Mouse (Mus musculus) heart, embryonic 14.5 days (tissue): Measurements from ENCODE around the gene Pacsin3. TPM values are rescaled to one million over a fixed set of nuclear protein-coding genes. Genes with fewer than 3 reads are reported as not detected.
A peak's percentile ranks its signal among the peaks of the same experiment; 100 is the strongest.

Experiments used
- ATAC-seq: fragments of 200-750 bp; cut with Nextera tagmentation; 2 replicates; pipeline ENCODE4 v1.8.0; 2017; ENCODE audit warnings: low read depth, moderate TSS enrichment; ENCODE audit not compliant: insufficient number of reproducible peaks, insufficient read depth, low FRiP score
- H3K27ac ChIP-seq, 2 experiments: fragments of 200-500 bp in 1 of 2; fragments of 300-500 bp in 1 of 2; sonication (generic) in 1 of 2; replicated peaks in 1 of 2; 2 replicates each; pipeline ENCODE4 v1.5.1; 2012 to 2014; ENCODE audit warnings: low read depth in 2 of 2, low read length in 2 of 2, control low read depth in 1 of 2, mild to moderate bottlenecking in 1 of 2, mixed read lengths in 1 of 2; ENCODE audit not compliant: control insufficient read depth in 1 of 2, insufficient read depth in 1 of 2
- H3K27me3 ChIP-seq: fragments of 300-500 bp; sonication (generic); 2 replicates; pipeline ENCODE4 v1.6.1; 2014; ENCODE audit warnings: mild to moderate bottlenecking, low read length, control low read depth; ENCODE audit not compliant: control insufficient read depth, insufficient read depth
- H3K36me3 ChIP-seq: fragments of 300-500 bp; sonication (generic); 2 replicates; pipeline ENCODE4 v1.6.1; 2014; ENCODE audit warnings: mild to moderate bottlenecking, control low read depth, low read length, mixed read lengths; ENCODE audit not compliant: control insufficient read depth, insufficient read depth
- H3K4me1 ChIP-seq, 2 experiments: fragments of 200-500 bp in 1 of 2; fragments of 300-500 bp in 1 of 2; sonication (generic) in 1 of 2; 2 replicates each; pipeline ENCODE4 v1.6.1; 2012 to 2014; ENCODE audit warnings: low read length in 2 of 2, control low read depth in 1 of 2, mixed read lengths in 1 of 2; ENCODE audit not compliant: control insufficient read depth in 2 of 2, insufficient read depth in 2 of 2
- H3K4me2 ChIP-seq: fragments of 300-500 bp; sonication (generic); 2 replicates; pipeline ENCODE4 v1.6.1; 2014; ENCODE audit warnings: mild to moderate bottlenecking, low read length
- H3K4me3 ChIP-seq, 2 experiments: fragments of 200-500 bp in 1 of 2; fragments of 300-500 bp in 1 of 2; sonication (generic) in 1 of 2; 2 replicates each; pipeline ENCODE4 v1.5.1; 2012 to 2014; ENCODE audit warnings: low read length in 2 of 2, mild to moderate bottlenecking in 2 of 2, control low read depth in 1 of 2, low read depth in 1 of 2, moderate library complexity in 1 of 2; ENCODE audit not compliant: control insufficient read depth in 1 of 2, insufficient read depth in 1 of 2
- H3K9ac ChIP-seq: fragments of 300-500 bp; sonication (generic); 2 replicates; pipeline ENCODE4 v1.6.1; 2014; ENCODE audit warnings: mild to moderate bottlenecking, low read length
- H3K9me3 ChIP-seq: fragments of 300-500 bp; sonication (generic); 2 replicates; pipeline ENCODE4 v1.6.1; 2016; ENCODE audit warnings: low read length, control low read depth; ENCODE audit not compliant: control insufficient read depth
- WGBS: fragments of 180-500 bp; shearing (Covaris S2); extraction: QIAGEN DNeasy Blood & Tissue Kit; methylation state at CpG from one replicate; pipeline ENCODE4 v1.1.7; 2014; 5-methylcytosine and 5-hydroxymethylcytosine counted together
- polyA plus RNA-seq: library from polyadenylated mRNA; unstranded; fragments of >200 nt; fragmentation: Nextera tagmentation; extraction: Ambion mirVana; gene quantifications from 2 replicates; pipeline ENCODE4 v1.2.1, GENCODE M21; 2014

Pacsin3 gene
- polyA plus RNA-seq, 1 experiment from 2014 or later = 39.6 TPM

DNA sequence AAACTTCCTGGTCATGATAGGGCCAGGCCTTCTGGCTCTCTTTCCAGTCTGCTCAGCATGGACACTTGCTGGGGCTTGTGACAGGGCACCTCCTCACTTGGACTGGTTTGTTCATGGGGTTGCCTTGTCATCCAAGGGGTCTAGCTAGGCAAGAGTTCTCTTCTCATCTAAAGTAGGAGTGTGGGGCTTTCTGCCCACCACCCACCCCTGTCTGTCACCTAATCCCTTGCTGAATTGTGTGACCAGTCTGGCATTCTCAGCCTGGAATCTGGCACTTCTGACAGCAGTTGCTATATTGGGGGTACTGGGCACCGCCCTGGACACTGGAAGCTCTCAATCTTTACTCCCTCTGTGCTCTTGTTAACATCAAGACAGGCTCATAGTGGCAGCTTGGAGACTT, 3.7 kb downstream of the Pacsin3 start:
- peak overlapping the region; percentile 35 to 72; a peak in 3 of 4 replicates for H3K27ac ChIP-seq
- peaks cover 4% of the 10 kb centered on the region for H3K27me3 ChIP-seq
- H3K36me3 ChIP-seq = peaks cover 39% of the 10 kb centered on the region
- ATAC-seq = no peak
- peak overlapping the region; percentile 36; the same call in 1 of the 2 replicates for H3K9ac ChIP-seq
- H3K4me3 ChIP-seq = no peak overlapping the region
- no peaks in the 10 kb centered on the region for H3K9me3 ChIP-seq
- 48% methylated on average over 1 of the region's 1 CpGs for WGBS
- H3K4me1 ChIP-seq = peaks cover 26 to 33% of the 10 kb centered on the region in 2 experiments
- H3K4me2 ChIP-seq = peak overlapping the region; percentile 24; the same call in 1 of the 2 replicates

DNA sequence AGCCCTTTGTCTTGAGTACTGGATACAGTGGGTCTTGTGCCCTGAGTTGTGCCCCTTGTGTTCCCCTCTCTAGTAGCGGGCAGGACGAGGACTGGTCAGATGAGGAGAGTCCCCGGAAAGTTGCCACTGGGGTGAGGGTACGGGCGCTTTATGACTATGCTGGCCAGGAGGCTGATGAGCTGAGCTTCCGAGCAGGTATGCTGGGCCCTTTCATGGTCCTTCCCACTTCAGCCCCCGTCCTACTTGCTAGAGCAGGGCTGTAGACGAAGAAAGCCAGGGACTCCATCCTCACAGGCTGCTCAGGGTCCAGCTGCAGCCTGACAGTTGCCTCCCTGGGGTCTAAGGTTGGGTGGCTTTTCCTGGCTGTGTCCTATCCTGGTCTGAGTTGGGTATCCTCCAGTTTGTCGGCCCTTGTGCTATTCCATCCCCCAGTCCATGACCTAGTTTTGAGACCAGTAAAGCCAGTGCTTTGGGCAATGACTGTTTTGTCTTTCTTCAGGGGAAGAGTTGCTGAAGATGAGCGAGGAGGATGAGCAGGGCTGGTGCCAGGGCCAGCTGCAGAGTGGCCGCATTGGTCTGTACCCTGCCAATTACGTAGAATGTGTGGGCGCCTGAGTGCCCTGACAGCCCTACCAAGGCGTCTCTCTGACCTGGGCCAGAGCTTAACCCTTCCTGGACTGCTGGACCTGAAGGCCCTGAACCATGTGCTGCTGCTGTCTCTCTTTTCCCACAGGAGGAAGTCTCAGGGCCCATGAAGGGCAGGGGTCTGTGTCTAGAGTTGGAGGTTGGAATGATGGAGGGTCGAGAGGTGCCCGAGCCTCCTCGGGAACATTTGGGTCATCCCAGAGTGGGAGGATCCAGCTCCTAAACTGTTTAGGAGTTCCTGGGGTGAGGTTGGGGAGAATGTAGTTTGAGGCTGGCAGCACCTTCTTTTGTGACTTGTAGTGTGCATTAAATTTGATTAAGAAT, 8.2 kb downstream of the Pacsin3 start:
- peak overlapping the region in 1 of 2 experiments; percentile 90; a peak in 2 of 4 replicates for H3K4me3 ChIP-seq
- peak overlapping the region; percentile 89 to 95 for H3K27ac ChIP-seq
- no peaks in the 10 kb centered on the region for H3K27me3 ChIP-seq
- H3K4me2 ChIP-seq = peak overlapping the region; percentile 90
- H3K4me1 ChIP-seq = peaks cover 15 to 21% of the 10 kb centered on the region in 2 experiments
- ATAC-seq = no peak
- WGBS = 88% methylated on average over 17 of the region's 17 CpGs
- peak overlapping the region; percentile 78 for H3K9ac ChIP-seq
- no peaks in the 10 kb centered on the region for H3K9me3 ChIP-seq
- H3K36me3 ChIP-seq = peaks cover 69% of the 10 kb centered on the region

DNA sequence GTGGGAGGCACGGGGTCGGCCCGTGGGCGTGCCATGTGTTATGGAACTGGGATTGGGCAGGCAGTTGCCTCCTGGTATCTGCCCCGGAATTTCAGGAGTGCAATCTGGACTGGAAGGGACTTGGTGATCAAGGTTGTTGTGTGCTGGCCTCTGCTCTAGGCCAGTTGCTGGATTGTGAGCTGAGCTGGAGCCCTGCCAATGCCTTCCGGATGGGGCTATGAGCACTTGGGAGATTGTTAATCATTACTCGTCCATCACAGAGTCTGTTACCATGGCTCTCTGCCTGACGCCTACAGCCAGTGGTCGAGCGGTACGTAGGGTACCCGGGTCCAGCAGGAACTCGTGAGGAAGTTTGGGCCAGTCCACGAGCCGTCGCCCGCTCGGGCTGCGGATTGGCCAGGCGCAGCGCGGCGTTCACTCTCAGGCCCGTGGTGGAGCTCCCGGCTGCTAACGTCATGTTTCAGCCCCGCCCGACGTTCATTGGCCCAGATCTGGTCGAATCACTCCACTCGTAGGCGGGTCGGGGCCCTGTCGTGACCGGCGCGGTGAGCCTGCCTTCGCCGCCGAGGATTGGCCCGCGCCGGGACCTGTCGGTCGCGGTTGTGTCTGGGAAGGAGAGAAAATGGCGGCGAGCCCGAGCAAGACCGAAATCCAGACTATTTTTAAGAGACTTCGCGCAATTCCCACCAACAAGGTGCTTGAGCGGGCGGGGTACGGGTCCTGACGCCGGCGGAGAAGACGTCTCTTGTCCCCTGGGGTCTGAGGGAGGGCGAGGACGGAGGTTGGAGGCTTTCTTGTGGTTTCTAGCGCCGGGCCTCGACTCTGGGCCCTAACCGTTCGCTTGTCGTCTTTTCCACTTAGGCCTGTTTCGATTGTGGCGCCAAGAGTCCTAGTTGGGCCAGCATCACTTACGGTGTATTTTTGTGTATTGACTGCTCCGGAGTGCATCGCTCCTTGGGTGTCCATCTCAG, 9.2 kb downstream of the Pacsin3 start, which contains the start of gene Arfgap2:
TSS of gene Arfgap2 (plus strand) at position 264 of the 971 bp plus-strand sequence.
- Histone ChIP-seq H3K9ac (peak within 1 kb of the TSS; percentile 94), H3K36me3 (peaks cover 79% of the 10 kb centered on the region), H3K27me3 (no peaks in the 10 kb centered on the region), H3K27ac (peak within 1 kb of the TSS; percentile 95 to 96), H3K4me1 (peaks cover 7 to 15% of the 10 kb centered on the region in 2 experiments), H3K4me2 (peak within 1 kb of the TSS; percentile 90), H3K9me3 (no peaks in the 10 kb centered on the region), H3K4me3 (peak within 1 kb of the TSS; percentile 90)
- 1% methylated on average over 72 of the region's 72 CpGs for WGBS
- peak; percentile 98 for ATAC-seq

DNA sequence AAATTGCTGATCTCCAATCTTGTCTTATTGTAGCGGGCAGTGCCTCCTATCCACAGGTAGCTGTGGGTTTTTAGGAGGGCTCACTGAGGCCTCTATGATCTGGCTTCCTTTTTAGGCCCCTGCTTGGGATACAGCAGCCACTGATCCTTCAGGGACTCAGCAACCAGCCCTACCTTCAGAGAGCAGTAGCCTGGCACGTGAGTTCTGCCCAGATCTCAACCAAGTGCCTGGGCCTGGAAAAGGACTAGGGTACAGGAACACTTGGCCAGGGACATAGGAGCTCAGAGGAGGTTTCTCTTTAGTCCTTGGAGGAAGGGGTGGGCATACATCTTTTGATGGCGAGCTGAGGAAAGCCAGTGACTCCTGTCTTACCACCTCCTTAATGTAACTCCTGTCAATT, 12.3 kb downstream of the Pacsin3 start:
- Histone ChIP-seq H3K36me3 (peaks cover 83% of the 10 kb centered on the region), H3K4me2 (no peak overlapping the region), H3K27ac (no peak overlapping the region), H3K9ac (no peak overlapping the region), H3K9me3 (no peaks in the 10 kb centered on the region), H3K4me3 (no peak overlapping the region), H3K4me1 (peaks cover 6 to 15% of the 10 kb centered on the region in 2 experiments), H3K27me3 (no peaks in the 10 kb centered on the region)
- ATAC-seq = no peak
- 96% methylated on average over 3 of the region's 3 CpGs for WGBS

DNA sequence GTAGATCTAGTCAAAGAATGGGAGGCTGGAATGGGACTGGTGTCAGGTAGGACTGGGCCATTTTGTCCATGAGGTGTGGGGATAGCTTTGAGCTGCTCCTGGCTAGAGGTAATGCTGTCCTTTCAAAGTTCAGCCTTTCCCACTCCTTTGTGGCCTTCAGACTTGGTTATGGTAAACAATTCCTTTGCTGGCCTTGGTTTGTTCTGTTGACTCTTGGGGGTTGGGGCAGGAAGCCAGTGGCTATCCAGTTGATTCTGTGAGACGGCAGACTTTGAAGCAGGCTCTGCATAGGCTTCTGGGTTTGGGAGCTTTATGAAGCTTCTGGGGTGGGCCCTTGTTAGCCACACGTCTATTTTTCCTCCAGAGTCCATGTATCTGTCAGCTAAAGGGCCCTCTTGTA, 13.0 kb downstream of the Pacsin3 start:
- Histone ChIP-seq H3K36me3 (peaks cover 83% of the 10 kb centered on the region), H3K9ac (no peak overlapping the region), H3K27ac (no peak overlapping the region), H3K4me1 (peaks cover 6 to 15% of the 10 kb centered on the region in 2 experiments), H3K9me3 (no peaks in the 10 kb centered on the region), H3K4me3 (no peak overlapping the region), H3K4me2 (no peak overlapping the region), H3K27me3 (no peaks in the 10 kb centered on the region)
- 88% methylated on average over 2 of the region's 2 CpGs for WGBS
- no peak for ATAC-seq

DNA sequence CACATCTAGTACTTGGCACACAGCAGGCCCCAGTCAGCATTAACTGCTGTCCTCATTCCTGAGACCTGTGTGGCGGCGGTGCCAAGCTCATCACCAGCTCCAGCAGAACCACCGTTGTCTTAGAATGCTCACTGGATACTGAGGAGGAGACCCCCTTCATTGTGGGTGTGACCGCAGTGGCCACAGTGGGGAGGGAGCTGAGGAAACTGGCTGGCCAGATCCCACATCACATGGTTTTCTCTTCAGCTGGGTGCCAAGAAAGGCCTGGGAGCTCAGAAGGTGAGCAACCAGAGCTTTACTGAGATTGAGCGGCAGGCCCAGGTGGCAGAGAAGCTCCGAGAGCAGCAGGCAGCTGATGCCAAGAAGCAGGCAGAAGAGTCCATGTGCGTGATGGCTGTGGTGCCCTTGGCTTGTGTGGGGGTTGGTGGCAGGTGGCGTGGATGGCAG, 14.0 kb downstream of the Pacsin3 start:
- peaks cover 86% of the 10 kb centered on the region for H3K36me3 ChIP-seq

DNA sequence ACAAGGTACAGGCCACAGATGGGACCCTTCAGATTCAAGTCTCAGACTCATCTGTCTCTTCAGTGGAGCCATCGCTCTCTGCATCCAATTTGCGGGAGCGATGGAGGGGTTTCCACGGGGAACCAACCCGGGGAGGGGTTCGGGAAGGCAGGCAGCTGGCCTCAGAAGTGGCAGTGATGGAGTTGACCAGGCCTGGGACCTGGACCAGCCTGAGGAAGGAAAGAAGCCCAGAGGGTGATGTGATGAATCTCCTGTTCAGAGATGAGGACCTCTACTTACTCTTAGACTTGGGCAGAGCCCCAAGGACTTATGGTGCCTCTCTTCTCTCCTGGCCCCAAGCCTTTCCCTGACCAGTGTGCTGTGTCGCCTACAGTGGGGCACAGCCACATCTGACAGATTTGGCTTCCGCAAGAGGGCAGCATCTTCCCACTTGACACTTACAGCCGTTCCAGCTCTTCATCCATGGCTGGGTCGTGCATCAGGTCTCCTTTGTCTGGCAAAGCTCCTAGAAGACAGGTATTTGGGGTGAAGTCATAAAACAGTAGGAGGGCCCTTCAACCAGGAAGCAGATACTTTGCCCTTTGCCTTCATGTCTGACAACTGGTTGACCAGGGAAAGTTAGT, 23.1 kb downstream of the Pacsin3 start:
- no peak overlapping the region for H3K4me3 ChIP-seq
- H3K9me3 ChIP-seq = no peaks in the 10 kb centered on the region
- 31% methylated on average over 10 of the region's 10 CpGs for WGBS
- peaks cover 10% of the 10 kb centered on the region in 2 experiments for H3K4me1 ChIP-seq
- H3K27ac ChIP-seq = no peak overlapping the region
- ATAC-seq = no peak
- H3K27me3 ChIP-seq = no peaks in the 10 kb centered on the region
- H3K9ac ChIP-seq = no peak overlapping the region
- H3K4me2 ChIP-seq = no peak overlapping the region
- peaks cover 41% of the 10 kb centered on the region for H3K36me3 ChIP-seq

More for the DNA sequence above, 14.0 kb downstream of the Pacsin3 start:
- Histone ChIP-seq H3K4me2 (no peak overlapping the region), H3K27ac (no peak overlapping the region), H3K4me1 (peaks cover 3 to 9% of the 10 kb centered on the region in 2 experiments), H3K4me3 (no peak overlapping the region), H3K27me3 (no peaks in the 10 kb centered on the region), H3K9me3 (no peaks in the 10 kb centered on the region), H3K9ac (no peak overlapping the region)
- no peak for ATAC-seq
- 91% methylated on average over 8 of the region's 8 CpGs for WGBS
